Mouse (Mus musculus) cortical plate, adult 2 months (tissue): ENCODE measurements around the gene Hivep3.

Experiments
- CTCF ChIP-seq: fragments of 200-500 bp; IDR thresholded peaks from 2 replicates; pipeline ENCODE4 v1.5.1; 2011; ENCODE audit warnings: mild to moderate bottlenecking, control low read depth, low read length; ENCODE audit not compliant: insufficient read depth; ENCODE audit errors: extremely low read depth
- POLR2A ChIP-seq: fragments of 200-500 bp; IDR thresholded peaks from 2 replicates; pipeline ENCODE4 v1.6.1; 2011; ENCODE audit warnings: mild to moderate bottlenecking, low read length, control low read depth; ENCODE audit not compliant: insufficient read depth; ENCODE audit errors: extremely low read depth

DNA sequence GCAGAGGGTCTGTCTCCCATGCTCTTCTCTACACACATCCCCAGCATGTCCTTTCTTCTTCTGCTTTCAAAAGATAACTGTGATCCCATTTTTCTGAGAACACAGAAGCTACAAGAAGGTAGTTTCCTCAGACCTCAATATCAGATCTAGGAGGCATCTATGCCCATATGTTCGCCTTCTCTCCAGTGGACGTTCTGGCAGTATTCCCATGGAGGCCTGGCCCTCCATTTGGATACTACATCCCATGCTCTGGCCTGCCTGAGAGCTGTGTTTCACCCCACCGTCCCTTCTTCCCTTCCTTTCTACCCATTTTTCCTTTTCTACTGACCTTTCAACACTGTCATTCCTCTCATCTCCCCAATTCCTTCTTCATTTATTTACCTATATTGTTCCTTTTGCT lies 34.5 kb downstream of the Hivep3 start:
- no peak for TF ChIP-seq POLR2A
- no peak for TF ChIP-seq CTCF
